Mouse (Mus musculus): Measurements from ENCODE around the gene Nap1l1. TPM values are rescaled to one million over a fixed set of nuclear protein-coding genes. Genes with fewer than 3 reads are reported as not detected.

The Nap1l1 gene
- polyA plus RNA-seq, 1 experiment = 229 TPM

GRCm38 (mm10) chr10:111510798-111511197 lies 37.8 kb downstream of the Nap1l1 start:
- no peak overlapping the region for H3K4me3 ChIP-seq (ENCODE audit: insufficient read depth, low read length)
- H3K27ac ChIP-seq (ENCODE audit: insufficient read depth, low read length) = no peak overlapping the region
- H3K4me1 ChIP-seq (ENCODE audit: control insufficient read depth, insufficient read depth, low read length) = no peaks in the 10 kb centered on the region; the same call in 1 of the 2 replicates
- TF ChIP-seq CTCF (IDR thresholded peaks at IDR 0.05; ENCODE audit: extremely low read depth, insufficient read depth, low read length) (no peak), POLR2A (IDR thresholded peaks at IDR 0.05; ENCODE audit: extremely low read depth, insufficient read depth, low read length) (no peak)

GRCm38 (mm10) chr10:111512036-111512568 lies 39.1 kb downstream of the Nap1l1 start:
- Histone ChIP-seq H3K4me3 (ENCODE audit: insufficient read depth, low read length) (no peak overlapping the region), H3K4me1 (ENCODE audit: control insufficient read depth, insufficient read depth, low read length) (no peaks in the 10 kb centered on the region; the same call in 1 of the 2 replicates), H3K27ac (ENCODE audit: insufficient read depth, low read length) (no peak overlapping the region)
- TF ChIP-seq CTCF (IDR thresholded peaks at IDR 0.05; ENCODE audit: extremely low read depth, insufficient read depth, low read length) = no peak
- TF ChIP-seq POLR2A (IDR thresholded peaks at IDR 0.05; ENCODE audit: extremely low read depth, insufficient read depth, low read length) = no peak

DNA sequence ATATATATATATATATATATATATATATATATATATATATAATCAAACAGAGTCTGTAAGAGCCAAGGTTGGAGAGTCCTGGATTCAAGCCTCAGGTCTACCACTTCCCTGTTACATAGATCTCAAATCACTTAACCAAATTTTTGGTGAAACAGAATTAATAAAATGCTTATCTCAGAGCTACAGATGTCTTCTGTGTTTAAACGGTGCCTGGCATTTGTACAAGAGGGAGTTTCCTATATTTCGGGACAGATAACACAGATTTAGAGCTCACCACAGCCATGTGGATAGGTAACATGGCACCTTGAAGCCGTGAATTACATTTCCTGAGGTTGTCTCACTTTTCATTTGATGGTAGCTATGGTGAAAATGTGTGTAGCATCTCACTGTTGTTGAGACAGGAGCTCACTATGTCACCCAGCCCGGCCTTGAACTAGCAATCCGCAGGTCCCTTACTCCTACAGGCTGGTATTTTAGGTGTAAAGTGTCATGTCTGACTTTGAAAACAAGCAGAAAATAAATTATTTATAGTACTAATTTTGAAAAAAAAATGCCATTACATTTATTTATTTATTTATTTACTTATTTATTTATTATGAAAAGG lies 41.4 kb downstream of the Nap1l1 start:
- H3K4me3 ChIP-seq (ENCODE audit: insufficient read depth, low read length) = no peak overlapping the region
- TF ChIP-seq CTCF (IDR thresholded peaks at IDR 0.05; ENCODE audit: extremely low read depth, insufficient read depth, low read length) (no peak), POLR2A (IDR thresholded peaks at IDR 0.05; ENCODE audit: extremely low read depth, insufficient read depth, low read length) (no peak)
- H3K4me1 ChIP-seq (ENCODE audit: control insufficient read depth, insufficient read depth, low read length) = no peaks in the 10 kb centered on the region; the same call in 1 of the 2 replicates
- no peak overlapping the region for H3K27ac ChIP-seq (ENCODE audit: insufficient read depth, low read length)

DNA sequence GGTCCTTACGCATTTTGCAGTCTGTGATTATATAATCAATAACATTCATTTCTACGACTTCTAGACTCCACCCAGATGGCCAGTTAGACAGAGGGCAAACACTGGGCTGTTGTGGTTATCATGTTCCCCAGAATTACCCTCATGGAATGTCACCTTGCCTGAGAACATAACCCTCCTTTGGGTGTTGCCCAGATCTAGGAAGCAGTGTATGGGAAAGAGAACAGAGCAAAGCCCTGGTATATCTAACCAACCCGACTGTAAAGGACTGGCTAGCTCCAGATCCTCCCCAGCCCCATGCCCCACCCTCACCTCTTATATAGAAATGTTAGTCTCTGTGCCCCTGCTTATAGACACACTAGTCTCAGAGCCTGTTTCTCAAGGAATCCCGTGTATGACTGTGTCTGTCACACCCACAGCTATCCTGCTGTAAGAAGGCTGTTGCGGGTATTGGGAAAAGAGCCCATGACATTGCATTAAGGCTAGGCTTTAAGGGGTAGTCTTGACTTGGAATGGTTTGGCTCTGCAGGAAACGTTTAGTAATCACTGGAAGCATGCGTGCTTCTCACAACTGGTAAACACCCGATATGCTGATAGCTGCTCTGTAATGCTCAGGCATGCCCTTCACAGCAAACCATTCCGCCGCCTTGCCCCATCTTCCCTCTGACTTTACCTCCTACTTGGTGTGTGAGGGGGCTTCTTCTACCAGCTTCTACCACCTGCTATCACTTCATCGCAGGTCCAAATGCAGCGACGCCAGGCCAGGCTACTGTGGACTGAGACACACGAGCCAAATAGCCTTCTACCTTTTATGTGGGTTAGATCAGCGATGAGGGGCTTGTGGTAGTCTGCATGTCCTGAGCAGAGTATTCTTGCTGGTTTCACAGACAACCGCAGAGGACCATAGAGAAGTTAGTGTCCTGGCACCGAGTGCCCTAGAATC lies 42.3 kb downstream of the Nap1l1 start:
- Histone ChIP-seq H3K27ac (ENCODE audit: insufficient read depth, low read length) (no peak overlapping the region), H3K4me1 (ENCODE audit: control insufficient read depth, insufficient read depth, low read length) (no peaks in the 10 kb centered on the region), H3K4me3 (ENCODE audit: insufficient read depth, low read length) (no peak overlapping the region)
- TF ChIP-seq POLR2A (IDR thresholded peaks at IDR 0.05; ENCODE audit: extremely low read depth, insufficient read depth, low read length) (no peak), CTCF (IDR thresholded peaks at IDR 0.05; ENCODE audit: extremely low read depth, insufficient read depth, low read length) (no peak)

DNA sequence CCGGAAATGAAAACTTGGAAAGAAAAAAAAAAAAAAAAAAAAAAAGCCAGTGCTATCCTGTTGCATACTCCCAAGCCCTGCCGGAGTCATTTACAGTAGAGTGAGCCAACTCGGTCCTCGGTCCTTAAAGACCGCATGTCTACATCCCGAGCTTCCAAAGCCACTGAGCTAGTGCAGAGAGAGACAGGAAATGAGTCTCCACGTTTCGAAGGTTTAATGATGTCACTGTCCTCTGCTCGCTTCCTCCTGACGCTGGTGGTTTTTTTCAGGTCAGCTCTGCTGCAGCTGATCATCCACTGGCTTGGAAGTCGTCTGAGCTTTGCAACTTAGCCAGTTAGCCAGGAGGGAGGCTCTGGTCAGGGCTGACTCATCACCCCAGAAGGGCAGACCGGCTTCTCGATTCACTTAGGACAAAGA lies 43.2 kb downstream of the Nap1l1 start:
- no peak overlapping the region for H3K4me3 ChIP-seq (ENCODE audit: insufficient read depth, low read length)

DNA sequence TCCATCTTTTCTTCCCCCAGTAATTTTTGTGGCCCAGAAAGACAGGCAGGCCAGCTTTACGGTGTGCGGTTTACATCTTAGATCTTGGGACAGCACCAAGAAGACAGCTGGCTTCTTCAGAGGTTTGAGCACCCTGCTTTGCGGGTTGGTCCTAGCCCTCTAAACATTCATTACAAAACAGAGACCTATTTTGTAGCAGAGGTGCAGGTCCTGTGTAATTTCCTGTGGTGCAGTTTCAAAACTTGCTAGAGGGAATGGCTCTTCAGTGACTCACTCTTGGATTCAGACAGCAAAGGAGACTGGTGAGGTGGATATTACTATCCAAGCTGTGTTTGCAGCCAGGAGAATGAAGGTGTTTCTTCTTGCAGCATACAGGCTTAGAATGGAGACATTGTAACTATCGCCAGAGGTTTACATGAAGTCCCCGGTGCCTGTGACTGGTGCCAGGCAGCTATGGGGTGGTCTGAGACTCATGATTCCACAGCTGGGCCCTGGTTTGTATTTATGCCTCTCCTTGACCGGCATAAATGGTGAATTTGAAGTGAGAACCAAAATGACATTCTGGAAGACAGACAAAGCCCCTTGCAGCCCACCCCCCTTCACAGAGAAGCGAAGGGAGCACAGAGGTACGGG lies 43.9 kb downstream of the Nap1l1 start:
- Histone ChIP-seq H3K4me3 (ENCODE audit: insufficient read depth, low read length) (no peak overlapping the region), H3K4me1 (ENCODE audit: control insufficient read depth, insufficient read depth, low read length) (no peaks in the 10 kb centered on the region), H3K27ac (ENCODE audit: insufficient read depth, low read length) (no peak overlapping the region)
- no peak for TF ChIP-seq CTCF (IDR thresholded peaks at IDR 0.05; ENCODE audit: extremely low read depth, insufficient read depth, low read length)

More for the DNA sequence above, 43.2 kb downstream of the Nap1l1 start:
- Histone ChIP-seq H3K27ac (ENCODE audit: insufficient read depth, low read length) (no peak overlapping the region), H3K4me1 (ENCODE audit: control insufficient read depth, insufficient read depth, low read length) (no peaks in the 10 kb centered on the region)
- TF ChIP-seq CTCF (IDR thresholded peaks at IDR 0.05; ENCODE audit: extremely low read depth, insufficient read depth, low read length) = no peak
- no peak for TF ChIP-seq POLR2A (IDR thresholded peaks at IDR 0.05; ENCODE audit: extremely low read depth, insufficient read depth, low read length)

GRCm38 (mm10) chr10:111518350-111518749 lies 45.3 kb downstream of the Nap1l1 start:
- no peak overlapping the region for H3K4me3 ChIP-seq (ENCODE audit: insufficient read depth, low read length)
- no peak overlapping the region for H3K27ac ChIP-seq (ENCODE audit: insufficient read depth, low read length)
- no peak for TF ChIP-seq CTCF (IDR thresholded peaks at IDR 0.05; ENCODE audit: extremely low read depth, insufficient read depth, low read length)
- no peak for TF ChIP-seq POLR2A (IDR thresholded peaks at IDR 0.05; ENCODE audit: extremely low read depth, insufficient read depth, low read length)
- no peaks in the 10 kb centered on the region for H3K4me1 ChIP-seq (ENCODE audit: control insufficient read depth, insufficient read depth, low read length)

GRCm38 (mm10) chr10:111519620-111520370 lies 46.8 kb downstream of the Nap1l1 start:
- no peak for TF ChIP-seq CTCF (IDR thresholded peaks at IDR 0.05; ENCODE audit: extremely low read depth, insufficient read depth, low read length)
- no peak for TF ChIP-seq POLR2A (IDR thresholded peaks at IDR 0.05; ENCODE audit: extremely low read depth, insufficient read depth, low read length)
- no peak overlapping the region for H3K27ac ChIP-seq (ENCODE audit: insufficient read depth, low read length)
- H3K4me1 ChIP-seq (ENCODE audit: control insufficient read depth, insufficient read depth, low read length) = no peaks in the 10 kb centered on the region

DNA sequence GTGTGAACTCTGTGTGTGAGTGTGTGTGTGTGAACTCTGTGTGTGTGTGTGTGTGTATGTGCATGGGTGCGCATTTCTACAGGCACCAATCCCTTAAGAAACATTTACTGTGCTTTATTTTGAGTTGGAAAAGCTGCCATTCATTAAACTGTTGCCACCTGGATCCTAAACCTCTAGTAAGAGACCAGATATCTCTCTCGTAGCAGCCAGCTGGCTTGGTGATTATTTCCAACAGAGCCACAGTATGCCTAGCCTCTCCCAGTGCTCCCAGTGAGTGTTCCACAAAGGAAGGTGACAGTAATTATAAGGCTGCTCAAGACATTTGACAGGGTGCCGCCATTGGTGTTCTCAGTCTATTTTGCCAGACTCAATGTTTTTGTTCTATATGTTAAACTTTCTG lies 47.6 kb downstream of the Nap1l1 start:
- H3K4me1 ChIP-seq (ENCODE audit: control insufficient read depth, insufficient read depth, low read length) = no peaks in the 10 kb centered on the region
- TF ChIP-seq CTCF (IDR thresholded peaks at IDR 0.05; ENCODE audit: extremely low read depth, insufficient read depth, low read length) = no peak
- no peak for TF ChIP-seq POLR2A (IDR thresholded peaks at IDR 0.05; ENCODE audit: extremely low read depth, insufficient read depth, low read length)
- H3K27ac ChIP-seq (ENCODE audit: insufficient read depth, low read length) = no peak overlapping the region
- no peak overlapping the region for H3K4me3 ChIP-seq (ENCODE audit: insufficient read depth, low read length)

More at GRCm38 (mm10) chr10:111519620-111520370, 46.8 kb downstream of the Nap1l1 start:
- H3K4me3 ChIP-seq (ENCODE audit: insufficient read depth, low read length) = no peak overlapping the region
